Mouse (Mus musculus): Measurements from ENCODE around the gene Msrb3.

- no peak for TF ChIP-seq CTCF (IDR thresholded peaks at IDR 0.05; ENCODE audit: borderline replicate concordance, insufficient read depth, low read depth, low read length)
- no peak for TF ChIP-seq POLR2A (IDR thresholded peaks at IDR 0.05; ENCODE audit: borderline replicate concordance, insufficient read depth, low read length)
Measured at GRCm38 (mm10) chr10:120799479-120799878, 99.4 kb downstream of the Msrb3 start.
